Mouse (Mus musculus): ENCODE results near the gene Fgfr2. TPM values are rescaled to one million over a fixed set of nuclear protein-coding genes. Genes with fewer than 3 reads are reported as not detected.
A peak's percentile ranks its signal among the peaks of the same experiment; 100 is the strongest.

Gene Fgfr2
- polyA plus RNA-seq, 1 experiment from 2014 or later: 39.4 TPM

DNA sequence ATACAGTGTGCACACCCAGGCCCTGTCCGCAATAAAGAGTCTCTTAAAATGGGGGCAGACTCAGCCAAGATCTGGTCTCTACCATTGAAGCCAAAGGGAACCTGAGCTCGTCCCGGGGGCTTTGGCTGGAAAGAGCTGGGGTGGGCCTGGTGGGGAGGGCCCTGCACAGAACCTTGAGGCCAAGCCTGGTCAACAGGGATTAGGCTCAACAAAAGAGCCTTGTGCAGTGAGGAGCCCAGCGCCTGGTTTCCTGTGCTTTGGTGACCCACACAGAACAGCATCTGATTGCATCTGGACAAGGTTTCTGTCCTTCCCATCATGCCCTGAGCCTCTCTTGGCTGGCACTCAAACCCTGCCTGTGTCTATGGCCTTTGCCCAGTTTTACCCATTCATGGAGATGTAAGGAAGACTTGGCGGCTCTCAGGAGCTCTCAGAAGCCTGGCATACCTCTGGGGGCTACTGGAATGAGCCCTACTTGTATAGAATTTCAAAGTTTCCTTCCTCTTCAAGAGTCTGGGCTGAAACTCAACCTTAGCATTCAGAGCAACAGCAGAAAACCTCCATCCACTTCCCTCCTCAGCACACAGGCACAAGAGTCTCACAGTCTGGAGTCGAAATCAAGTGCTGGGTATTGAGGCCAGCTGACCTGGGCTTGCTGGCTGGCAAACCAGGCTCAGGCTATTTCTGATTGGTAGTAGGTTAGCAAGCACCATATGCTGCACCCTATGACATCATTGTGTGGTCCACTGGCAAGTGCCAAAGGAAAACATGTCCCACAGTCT lies 911.0 kb downstream of the Fgfr2 start:
- 74% methylated on average over 6 of the region's 6 CpGs for WGBS

DNA sequence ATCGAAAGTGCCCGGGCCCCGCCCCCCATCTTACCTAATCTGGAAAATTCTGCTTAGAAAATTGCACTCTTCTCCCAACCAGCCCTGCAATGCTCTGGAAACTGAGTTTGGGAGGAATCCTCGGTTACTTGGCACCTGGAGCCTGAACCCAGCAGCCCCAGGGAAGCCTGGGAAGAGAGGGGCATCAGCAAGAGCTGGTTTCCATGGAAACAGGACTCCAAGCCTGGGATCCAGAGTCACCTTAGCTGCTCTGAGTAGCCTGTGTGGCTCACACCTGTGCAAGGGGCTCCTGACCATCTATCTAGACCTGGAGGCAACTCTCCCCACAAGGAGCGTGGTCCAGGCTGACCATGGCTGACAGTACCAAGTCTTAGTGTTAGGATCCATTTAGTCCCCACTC lies 912.5 kb downstream of the Fgfr2 start:
- peak; percentile 43; the same call in 1 of the 2 replicates for ATAC-seq
- Histone ChIP-seq H3K36me3 (no peaks in the 10 kb centered on the region), H3K4me2 (replicated peaks) (no peak overlapping the region), H3K27me3 (peaks cover 4% of the 10 kb centered on the region; the same call in 1 of the 2 replicates), H3K9me3 (no peaks in the 10 kb centered on the region), H3K9ac (replicated peaks) (no peak overlapping the region), H3K27ac (no peak overlapping the region), H3K4me3 (replicated peaks) (no peak overlapping the region), H3K4me1 (replicated peaks) (0 out of 2 replicates have a peak, but pooled peaks cover 8% of the 10 kb centered on the region)
- WGBS: 82% methylated on average over 5 of the region's 5 CpGs

More for the DNA sequence above, 911.0 kb downstream of the Fgfr2 start:
- H3K4me2 ChIP-seq (replicated peaks): no peak overlapping the region
- H3K27me3 ChIP-seq: peaks cover 4% of the 10 kb centered on the region; the same call in 1 of the 2 replicates
- no peak overlapping the region for H3K9ac ChIP-seq (replicated peaks)
- 0 out of 2 replicates have a peak, but pooled peaks cover 8% of the 10 kb centered on the region for H3K4me1 ChIP-seq (replicated peaks)
- no peak for ATAC-seq
- no peaks in the 10 kb centered on the region for H3K36me3 ChIP-seq
- no peaks in the 10 kb centered on the region for H3K9me3 ChIP-seq
- H3K27ac ChIP-seq: no peak overlapping the region
- no peak overlapping the region for H3K4me3 ChIP-seq (replicated peaks)

DNA sequence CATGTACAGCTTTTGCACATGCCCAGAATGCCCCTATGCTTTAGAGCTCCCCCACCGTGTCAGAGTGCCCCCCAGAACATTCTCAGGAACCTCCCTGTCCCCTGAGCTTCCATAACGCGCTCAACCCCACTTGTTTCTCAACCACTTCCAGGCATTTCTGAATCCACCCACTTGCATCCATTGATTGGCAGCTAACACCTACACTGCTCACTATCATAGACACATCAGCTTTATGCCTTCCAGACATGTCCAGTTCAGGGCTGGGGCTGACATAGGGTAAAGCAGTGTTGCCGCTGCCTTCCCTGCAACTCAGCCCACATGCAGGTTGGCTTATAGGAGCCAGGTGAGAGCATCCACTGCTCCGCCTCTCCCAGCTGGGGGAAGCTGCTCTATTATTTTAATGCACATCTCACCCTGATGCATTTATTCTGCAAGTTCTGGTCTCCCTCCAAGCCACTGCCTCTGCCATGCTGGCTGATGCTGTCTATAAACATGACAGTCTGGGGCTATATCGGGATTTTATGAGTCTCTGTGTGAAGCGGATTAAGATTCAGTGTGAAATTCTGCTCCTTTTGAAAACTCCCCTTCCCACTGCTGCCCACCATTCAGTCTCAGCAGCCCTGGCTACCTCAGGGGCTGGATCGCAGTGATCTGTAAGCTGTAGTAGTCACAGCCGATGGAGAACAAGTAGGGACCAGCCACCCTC lies 914.1 kb downstream of the Fgfr2 start:
- H3K27me3 ChIP-seq: peaks cover 4% of the 10 kb centered on the region; the same call in 1 of the 2 replicates
- WGBS: 76% methylated on average over 9 of the region's 9 CpGs
- no peak for ATAC-seq

GRCm38 (mm10) chr7:132204073-132204612 lies 919.0 kb downstream of the Fgfr2 start:
- no peak overlapping the region for H3K4me3 ChIP-seq (replicated peaks)
- H3K4me2 ChIP-seq (replicated peaks): no peak overlapping the region
- peaks cover 9% of the 10 kb centered on the region; the same call in 1 of the 2 replicates for H3K4me1 ChIP-seq (replicated peaks)
- peaks cover 3% of the 10 kb centered on the region; the same call in 1 of the 2 replicates for H3K27me3 ChIP-seq
- ATAC-seq: no peak
- no peaks in the 10 kb centered on the region for H3K36me3 ChIP-seq
- no peak overlapping the region for H3K9ac ChIP-seq (replicated peaks)
- H3K27ac ChIP-seq: no peak overlapping the region
- no peaks in the 10 kb centered on the region for H3K9me3 ChIP-seq
- WGBS: 72% methylated on average over 1 of the region's 1 CpGs

More for the DNA sequence above, 914.1 kb downstream of the Fgfr2 start:
- Histone ChIP-seq H3K4me1 (replicated peaks) (0 out of 2 replicates have a peak, but pooled peaks cover 8% of the 10 kb centered on the region), H3K9me3 (no peaks in the 10 kb centered on the region), H3K27ac (no peak overlapping the region), H3K4me2 (replicated peaks) (no peak overlapping the region), H3K36me3 (no peaks in the 10 kb centered on the region), H3K9ac (replicated peaks) (no peak overlapping the region), H3K4me3 (replicated peaks) (no peak overlapping the region)

DNA sequence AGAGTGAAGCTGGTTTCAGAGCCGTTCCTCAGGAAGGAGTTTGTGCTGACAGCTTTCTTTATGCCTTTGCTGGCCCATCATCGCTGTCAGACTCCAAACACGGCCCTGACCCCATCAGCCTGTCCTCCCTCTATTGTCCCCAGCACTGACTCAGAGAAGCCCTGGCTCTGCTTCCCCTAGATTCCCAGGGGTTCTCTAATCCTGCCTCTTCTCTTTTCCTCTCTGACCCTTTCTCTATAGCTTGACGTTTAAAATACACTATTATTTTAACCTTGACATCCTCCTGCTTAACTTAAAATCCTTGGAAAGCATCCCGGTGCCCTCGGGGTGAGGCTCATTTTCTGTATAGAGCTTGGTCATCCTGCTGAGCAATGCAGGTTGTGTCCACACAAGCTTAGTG lies 923.5 kb downstream of the Fgfr2 start:
- no peak overlapping the region for H3K9ac ChIP-seq (replicated peaks)
- no peak overlapping the region for H3K4me3 ChIP-seq (replicated peaks)
- H3K36me3 ChIP-seq: no peaks in the 10 kb centered on the region
- H3K4me1 ChIP-seq (replicated peaks): peaks cover 10% of the 10 kb centered on the region; the same call in 1 of the 2 replicates
- H3K27ac ChIP-seq: no peak overlapping the region
- no peak for ATAC-seq
- 29% methylated on average over 6 of the region's 6 CpGs for WGBS
- H3K27me3 ChIP-seq: no peaks in the 10 kb centered on the region
- no peaks in the 10 kb centered on the region for H3K9me3 ChIP-seq
- H3K4me2 ChIP-seq (replicated peaks): no peak overlapping the region

- no peak for ATAC-seq
- H3K36me3 ChIP-seq: no peaks in the 10 kb centered on the region
- 95% methylated on average over 1 of the region's 1 CpGs for WGBS
- H3K4me3 ChIP-seq (replicated peaks): no peak overlapping the region
- no peaks in the 10 kb centered on the region for H3K9me3 ChIP-seq
- no peak overlapping the region for H3K27ac ChIP-seq
- no peak overlapping the region for H3K9ac ChIP-seq (replicated peaks)
- H3K27me3 ChIP-seq: no peaks in the 10 kb centered on the region
- no peak overlapping the region for H3K4me2 ChIP-seq (replicated peaks)
- H3K4me1 ChIP-seq (replicated peaks): peaks cover 10% of the 10 kb centered on the region; the same call in 1 of the 2 replicates
Measured at GRCm38 (mm10) chr7:132198806-132199205, 924.3 kb downstream of the Fgfr2 start.

GRCm38 (mm10) chr7:132197817-132198475 lies 925.2 kb downstream of the Fgfr2 start:
- 61% methylated on average over 7 of the region's 7 CpGs for WGBS
- no peaks in the 10 kb centered on the region for H3K27me3 ChIP-seq

GRCm38 (mm10) chr7:132196581-132196980 lies 926.6 kb downstream of the Fgfr2 start:
- Histone ChIP-seq H3K4me1 (replicated peaks) (peaks cover 10% of the 10 kb centered on the region; the same call in 1 of the 2 replicates), H3K27ac (no peak overlapping the region), H3K9ac (replicated peaks) (no peak overlapping the region), H3K36me3 (no peaks in the 10 kb centered on the region), H3K9me3 (no peaks in the 10 kb centered on the region), H3K27me3 (no peaks in the 10 kb centered on the region), H3K4me3 (replicated peaks) (no peak overlapping the region), H3K4me2 (replicated peaks) (no peak overlapping the region)
- 74% methylated on average over 1 of the region's 1 CpGs for whole genome bisulfite sequencing
- ATAC-seq: no peak

More at GRCm38 (mm10) chr7:132197817-132198475, 925.2 kb downstream of the Fgfr2 start:
- no peaks in the 10 kb centered on the region for H3K9me3 ChIP-seq
- H3K4me3 ChIP-seq (replicated peaks): no peak overlapping the region
- no peak overlapping the region for H3K9ac ChIP-seq (replicated peaks)
- H3K4me1 ChIP-seq (replicated peaks): peaks cover 10% of the 10 kb centered on the region; the same call in 1 of the 2 replicates
- H3K4me2 ChIP-seq (replicated peaks): no peak overlapping the region
- H3K27ac ChIP-seq: no peak overlapping the region
- no peak for ATAC-seq
- no peaks in the 10 kb centered on the region for H3K36me3 ChIP-seq

DNA sequence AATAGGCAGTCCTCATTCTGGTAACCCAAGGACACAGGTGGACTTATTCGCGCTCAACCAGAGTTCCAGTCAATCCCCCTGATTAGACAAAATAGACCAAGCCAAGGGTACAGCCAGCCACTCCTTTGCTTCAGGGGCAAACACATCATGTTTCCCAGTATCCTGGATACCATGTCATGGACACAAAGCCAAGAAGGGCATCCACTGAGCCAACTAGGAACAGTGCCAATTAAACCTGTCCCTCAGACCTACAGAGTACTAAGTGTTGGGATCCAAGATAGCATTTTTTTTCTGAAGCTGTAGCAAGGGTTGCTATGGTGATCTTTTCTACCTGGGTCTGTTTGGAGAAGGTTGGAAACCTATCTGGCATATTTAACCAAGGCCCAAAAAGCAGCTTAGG lies 929.5 kb downstream of the Fgfr2 start:
- no peaks in the 10 kb centered on the region for H3K9me3 ChIP-seq
- H3K4me2 ChIP-seq (replicated peaks): no peak overlapping the region
- H3K36me3 ChIP-seq: no peaks in the 10 kb centered on the region
- no peak for ATAC-seq
- H3K27me3 ChIP-seq: no peaks in the 10 kb centered on the region
- H3K9ac ChIP-seq (replicated peaks): no peak overlapping the region
- 0 out of 2 replicates have a peak, but pooled peaks cover 3% of the 10 kb centered on the region for H3K4me1 ChIP-seq (replicated peaks)
- H3K4me3 ChIP-seq (replicated peaks): no peak overlapping the region
- no peak overlapping the region for H3K27ac ChIP-seq
- 100% methylated on average over 2 of the region's 2 CpGs for WGBS

- no peak for ATAC-seq
- H3K4me3 ChIP-seq (replicated peaks): no peak overlapping the region
- no peak overlapping the region for H3K9ac ChIP-seq (replicated peaks)
- no peak overlapping the region for H3K4me2 ChIP-seq (replicated peaks)
- WGBS: 66% methylated on average over 3 of the region's 3 CpGs
- no peaks in the 10 kb centered on the region for H3K27me3 ChIP-seq
- H3K4me1 ChIP-seq (replicated peaks): peaks cover 14% of the 10 kb centered on the region; the same call in 1 of the 2 replicates
- no peaks in the 10 kb centered on the region for H3K36me3 ChIP-seq
- no peak overlapping the region for H3K27ac ChIP-seq
- H3K9me3 ChIP-seq: no peaks in the 10 kb centered on the region
Measured at GRCm38 (mm10) chr7:132187456-132187855, 935.7 kb downstream of the Fgfr2 start.

GRCm38 (mm10) chr7:132183892-132184404 lies 939.2 kb downstream of the Fgfr2 start:
- H3K4me3 ChIP-seq (replicated peaks): no peak overlapping the region
- WGBS: 26% methylated on average over 5 of the region's 5 CpGs
- H3K27me3 ChIP-seq: no peaks in the 10 kb centered on the region
- peak overlapping the region; percentile 57 for H3K27ac ChIP-seq
- H3K9ac ChIP-seq (replicated peaks): no peak overlapping the region
- ATAC-seq: peak; percentile 69
- no peaks in the 10 kb centered on the region for H3K9me3 ChIP-seq
- H3K4me2 ChIP-seq (replicated peaks): no peak overlapping the region
- no peaks in the 10 kb centered on the region for H3K36me3 ChIP-seq
- H3K4me1 ChIP-seq (replicated peaks): peaks cover 14% of the 10 kb centered on the region; the same call in 1 of the 2 replicates

Measured in midbrain, embryonic 13.5 days (tissue).